Mouse (Mus musculus): ENCODE data around the gene Plce1. TPM values are rescaled to one million over a fixed set of nuclear protein-coding genes. Genes with fewer than 3 reads are reported as not detected.

Plce1 gene
- polyA plus RNA-seq (2017; shearing (Covaris generic)): 0.45 TPM

DNA sequence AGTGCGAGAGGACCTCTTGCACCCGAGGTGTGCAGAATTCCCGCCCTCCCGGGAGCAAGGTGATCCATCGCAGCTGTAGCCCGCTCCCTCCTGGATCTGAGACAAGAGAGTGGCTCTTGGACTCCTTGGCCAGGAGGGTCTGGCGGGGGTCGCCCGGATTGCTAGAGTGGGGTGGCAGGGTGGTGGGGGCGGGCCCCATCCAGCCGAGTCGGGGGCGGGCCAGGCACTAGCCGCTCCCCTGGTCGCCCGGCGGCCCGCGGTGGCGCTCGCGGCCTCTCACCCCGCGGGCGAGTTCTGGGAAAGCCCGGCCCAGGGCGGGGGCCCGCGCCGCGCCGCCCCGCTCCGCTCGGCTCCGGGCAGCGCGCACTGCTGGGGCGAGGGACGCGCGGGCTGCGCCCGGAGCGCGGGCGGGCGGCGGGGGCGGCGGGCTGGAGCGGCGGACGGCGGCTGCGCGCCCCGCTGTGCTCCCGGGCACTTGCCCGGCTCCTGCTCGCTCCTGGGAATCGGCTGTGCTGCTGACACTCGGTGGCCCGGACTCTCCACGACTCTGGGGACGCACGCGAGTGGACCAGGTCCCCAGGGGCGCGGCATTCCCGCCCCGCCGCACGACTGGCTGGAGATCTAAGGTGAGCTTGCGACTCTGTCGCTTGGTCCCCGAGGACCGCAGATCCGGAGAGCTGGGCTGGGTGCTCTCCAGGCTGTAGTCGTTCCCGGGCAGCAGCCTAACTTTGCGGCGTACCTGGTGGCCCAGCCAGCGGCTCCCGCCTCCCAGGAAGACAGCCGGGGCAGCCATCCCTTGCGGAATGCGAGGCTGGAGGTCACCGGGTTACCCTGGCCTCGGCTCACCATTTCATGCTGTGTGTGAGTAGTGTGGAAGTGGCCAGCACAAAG is at the start of gene Plce1:
TSS of gene Plce1 (plus strand) at position 379 of the 891 bp plus-strand sequence.

GRCm38 (mm10) chr19:38818766-38819426 is 338.0 kb downstream of the Plce1 start, which contains the start of gene Noc3l:
TSS of gene Noc3l (minus strand) at chr19:38819237.

Other genes starting within 250 kb of the Plce1 start
- gene Lgi1, start 216.6 kb upstream of the Plce1 start, polyA plus RNA-seq (2017; shearing (Covaris generic)): not detected
- 11.4 TPM for gene Slc35g1, start 85.1 kb upstream of the Plce1 start, polyA plus RNA-seq (2017; shearing (Covaris generic))

All from naive thymus-derived CD4-positive, alpha-beta T cell, adult 5 months (primary cell).